Mouse (Mus musculus) intestine, postnatal 0 days (tissue): Measurements from ENCODE around the gene M6pr. TPM values are rescaled to one million over a fixed set of nuclear protein-coding genes. Genes with fewer than 3 reads are reported as not detected.

Source experiments
- ATAC-seq: fragments of 200-750 bp; cut with Nextera tagmentation; 2 replicates; pipeline ENCODE4 v1.8.0; 2017; ENCODE audit warnings: mild to moderate bottlenecking, moderate TSS enrichment, moderate library complexity
- H3K27ac ChIP-seq: fragments of 300-500 bp; sonication (generic); 2 replicates; pipeline ENCODE4 v1.5.1; 2014; ENCODE audit warnings: mild to moderate bottlenecking, low read depth, low read length, moderate library complexity
- H3K27me3 ChIP-seq: fragments of 300-500 bp; sonication (generic); replicated peaks from 2 replicates; pipeline ENCODE4 v1.6.1; 2014; ENCODE audit warnings: low read length, mixed read lengths; ENCODE audit not compliant: control insufficient read depth, insufficient read depth
- H3K36me3 ChIP-seq: fragments of 300-500 bp; sonication (generic); 2 replicates; pipeline ENCODE4 v1.6.1; 2014; ENCODE audit warnings: mild to moderate bottlenecking, moderate library complexity; ENCODE audit not compliant: control insufficient read depth, insufficient read depth
- H3K4me1 ChIP-seq: fragments of 300-500 bp; sonication (generic); replicated peaks from 2 replicates; pipeline ENCODE4 v1.6.1; 2014; ENCODE audit warnings: antibody characterized with exemption, low read length, mixed read lengths; ENCODE audit not compliant: control insufficient read depth, insufficient read depth
- H3K4me2 ChIP-seq: fragments of 300-500 bp; sonication (generic); replicated peaks from 2 replicates; pipeline ENCODE4 v1.6.1; 2014; ENCODE audit warnings: low read depth, mild to moderate bottlenecking, moderate library complexity
- H3K4me3 ChIP-seq: fragments of 300-500 bp; sonication (generic); 2 replicates; pipeline ENCODE4 v1.5.1; 2014; ENCODE audit warnings: low read depth, low read length
- H3K9ac ChIP-seq: fragments of 300-500 bp; sonication (generic); 2 replicates; pipeline ENCODE4 v1.6.1; 2014; ENCODE audit warnings: mild to moderate bottlenecking, low read depth, low read length
- H3K9me3 ChIP-seq: fragments of 300-500 bp; sonication (generic); 2 replicates; pipeline ENCODE4 v1.6.1; 2016; ENCODE audit warnings: mixed run types; ENCODE audit not compliant: control insufficient read depth
- CTCF ChIP-seq: sonication (generic); IDR thresholded peaks from 2 replicates; pipeline ENCODE4 v1.5.1; 2016; ENCODE audit warnings: low read depth, mild to moderate bottlenecking, control low read depth, antibody characterized with exemption, moderate library complexity
- WGBS: fragments of 180-500 bp; shearing (Covaris S2); extraction: QIAGEN DNeasy Blood & Tissue Kit; methylation state at CpG from one replicate; pipeline ENCODE4 v1.1.7; 2014; 5-methylcytosine and 5-hydroxymethylcytosine counted together
- polyA plus RNA-seq: library from polyadenylated mRNA; unstranded; fragments of >200 nt; fragmentation: Nextera tagmentation; extraction: Ambion mirVana; gene quantifications from 2 replicates; pipeline ENCODE4 v1.2.1, GENCODE M21; 2015

The M6pr gene
- polyA plus RNA-seq, result 91.7 and 92.2 TPM in 2 replicates

- Histone ChIP-seq H3K4me2 (peak within 1 kb of the TSS; percentile 84), H3K27me3 (no peaks in the 10 kb centered on the region), H3K27ac (peak within 1 kb of the TSS; percentile 76), H3K9ac (peak within 1 kb of the TSS; percentile 81), H3K4me3 (peak within 1 kb of the TSS; percentile 79), H3K36me3 (peaks cover 6% of the 10 kb centered on the region; the same call in 1 of the 2 replicates), H3K4me1 (0 out of 2 replicates have a peak, but pooled peaks cover 8% of the 10 kb centered on the region), H3K9me3 (no peaks in the 10 kb centered on the region)
- peak; percentile 93 for TF ChIP-seq CTCF
- under 1% methylated on average over 49 of the region's 49 CpGs for WGBS
- peak; percentile 100 for ATAC-seq
Measured at GRCm38 (mm10) chr6:122308505-122309393, at the start of gene M6pr. Gene M6pr, plus strand, starts transcription at chr6:122308720.

GRCm38 (mm10) chr6:122262543-122262942 is 46.0 kb upstream of the M6pr start:
- no peak overlapping the region for H3K4me2 ChIP-seq
- no peak for TF ChIP-seq CTCF
- 88% methylated on average over 8 of the region's 8 CpGs for WGBS
- H3K27ac ChIP-seq, result no peak overlapping the region
- H3K4me1 ChIP-seq, result no peaks in the 10 kb centered on the region
- H3K9ac ChIP-seq, result no peak overlapping the region
- ATAC-seq, result no peak
- no peaks in the 10 kb centered on the region for H3K27me3 ChIP-seq
- H3K4me3 ChIP-seq, result no peak overlapping the region
- H3K36me3 ChIP-seq, result no peaks in the 10 kb centered on the region
- H3K9me3 ChIP-seq, result no peaks in the 10 kb centered on the region

- H3K4me3 ChIP-seq, result no peak overlapping the region
- no peaks in the 10 kb centered on the region for H3K36me3 ChIP-seq
- H3K4me1 ChIP-seq, result no peaks in the 10 kb centered on the region
- no peak for TF ChIP-seq CTCF
- no peak overlapping the region for H3K27ac ChIP-seq
- no peak for ATAC-seq
- no peaks in the 10 kb centered on the region for H3K9me3 ChIP-seq
- H3K9ac ChIP-seq, result no peak overlapping the region
- H3K4me2 ChIP-seq, result no peak overlapping the region
- WGBS, result 39% methylated on average over 3 of the region's 3 CpGs
- H3K27me3 ChIP-seq, result no peaks in the 10 kb centered on the region
Measured at GRCm38 (mm10) chr6:122268561-122268960, 40.0 kb upstream of the M6pr start.

DNA sequence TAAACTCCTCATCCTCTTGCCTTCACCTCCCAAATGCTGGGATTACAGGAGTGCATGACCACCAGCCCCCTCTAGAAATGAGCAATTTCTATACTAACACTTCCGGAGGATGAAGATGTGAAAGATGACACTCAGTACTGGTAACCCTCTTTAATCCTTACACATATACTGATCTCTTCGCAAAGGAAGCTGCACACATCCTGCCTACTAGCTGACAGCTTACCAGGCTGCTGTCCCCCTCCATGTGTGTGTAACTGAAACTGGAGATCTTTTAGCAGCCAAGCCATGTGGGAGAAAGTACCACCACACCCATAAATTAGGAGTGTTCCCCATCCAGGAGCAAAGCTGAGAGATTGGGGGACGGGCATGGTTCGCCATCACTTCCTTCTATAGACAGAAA is 39.4 kb upstream of the M6pr start:
- Histone ChIP-seq H3K27me3 (no peaks in the 10 kb centered on the region), H3K4me3 (no peak overlapping the region), H3K27ac (no peak overlapping the region), H3K36me3 (no peaks in the 10 kb centered on the region), H3K4me2 (no peak overlapping the region), H3K9ac (no peak overlapping the region), H3K9me3 (no peaks in the 10 kb centered on the region), H3K4me1 (no peaks in the 10 kb centered on the region)
- no peak for TF ChIP-seq CTCF
- WGBS, result 81% methylated on average over 4 of the region's 4 CpGs
- ATAC-seq, result no peak

DNA sequence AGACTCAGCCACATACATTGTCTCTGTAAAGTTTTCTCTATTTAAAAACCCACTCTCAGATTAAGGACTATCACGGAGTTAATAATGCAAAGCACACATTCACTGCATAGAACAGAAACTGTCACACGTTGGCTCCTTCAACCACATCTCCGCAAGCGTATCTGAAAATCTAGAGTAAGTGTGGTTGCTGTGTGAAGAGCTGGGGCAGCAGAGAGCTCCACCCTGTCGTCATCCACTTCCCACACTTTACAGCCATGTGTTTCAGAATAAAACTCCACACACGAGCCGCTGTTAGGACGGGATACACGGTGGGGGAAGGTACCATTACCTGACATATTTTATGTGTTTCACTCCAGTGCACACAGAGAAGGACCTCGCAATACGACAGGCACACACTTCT is 38.4 kb upstream of the M6pr start:
- 73% methylated on average over 11 of the region's 11 CpGs for WGBS
- ATAC-seq, result no peak
- Histone ChIP-seq H3K4me2 (no peak overlapping the region), H3K9me3 (no peaks in the 10 kb centered on the region), H3K36me3 (no peaks in the 10 kb centered on the region), H3K9ac (no peak overlapping the region), H3K4me1 (no peaks in the 10 kb centered on the region), H3K4me3 (no peak overlapping the region), H3K27ac (no peak overlapping the region), H3K27me3 (no peaks in the 10 kb centered on the region)
- TF ChIP-seq CTCF, result no peak

- Histone ChIP-seq H3K9ac (no peak overlapping the region), H3K27me3 (no peaks in the 10 kb centered on the region), H3K4me2 (no peak overlapping the region), H3K27ac (no peak overlapping the region), H3K9me3 (no peaks in the 10 kb centered on the region), H3K4me3 (no peak overlapping the region), H3K4me1 (no peaks in the 10 kb centered on the region), H3K36me3 (no peaks in the 10 kb centered on the region)
- no peak for TF ChIP-seq CTCF
- 24% methylated on average over 5 of the region's 5 CpGs for WGBS
- ATAC-seq, result no peak
Measured at GRCm38 (mm10) chr6:122274546-122274945, 34.0 kb upstream of the M6pr start.
